Mouse (Mus musculus) neural tube, embryonic 13.5 days (tissue): ENCODE measurements around the gene Lamtor2. TPM values are rescaled to one million over a fixed set of nuclear protein-coding genes. Genes with fewer than 3 reads are reported as not detected.
"Not testable (repeated sequence)": the region's sequence is repeated elsewhere in the genome, so short reads cannot be mapped to it uniquely, and the experiment has no call there.

Experiments used
- ATAC-seq: fragments of 200-750 bp; cut with Nextera tagmentation; 2 replicates; pipeline ENCODE4 v1.8.0; 2017; ENCODE audit warnings: low read depth, mild to moderate bottlenecking, moderate TSS enrichment, moderate library complexity
- H3K27ac ChIP-seq: fragments of 300-500 bp; sonication (generic); replicated peaks from 2 replicates; pipeline ENCODE4 v1.5.1; 2015; ENCODE audit warnings: moderate library complexity, mild to moderate bottlenecking, inconsistent platforms
- H3K27me3 ChIP-seq: fragments of 300-500 bp; sonication (generic); 2 replicates; pipeline ENCODE4 v1.6.1; 2015; ENCODE audit warnings: mild to moderate bottlenecking, inconsistent platforms
- H3K36me3 ChIP-seq: fragments of 300-500 bp; sonication (generic); 2 replicates; pipeline ENCODE4 v1.6.1; 2015; ENCODE audit warnings: mild to moderate bottlenecking, inconsistent platforms
- H3K4me1 ChIP-seq: fragments of 300-500 bp; sonication (generic); replicated peaks from 2 replicates; pipeline ENCODE4 v1.6.1; 2015; ENCODE audit warnings: inconsistent platforms
- H3K4me2 ChIP-seq: fragments of 300-500 bp; sonication (generic); 2 replicates; pipeline ENCODE4 v1.6.1; 2015; ENCODE audit warnings: inconsistent platforms, mild to moderate bottlenecking, moderate library complexity
- H3K4me3 ChIP-seq: fragments of 300-500 bp; sonication (generic); 2 replicates; pipeline ENCODE4 v1.5.1; 2015; ENCODE audit warnings: mild to moderate bottlenecking, inconsistent platforms
- H3K9ac ChIP-seq: fragments of 300-500 bp; sonication (generic); 2 replicates; pipeline ENCODE4 v1.6.1; 2015; ENCODE audit warnings: moderate library complexity, mild to moderate bottlenecking, inconsistent platforms
- H3K9me3 ChIP-seq: fragments of 300-500 bp; sonication (generic); 2 replicates; pipeline ENCODE4 v1.6.1; 2016; ENCODE audit warnings: inconsistent platforms
- WGBS: fragments of 180-500 bp; shearing (Covaris S2); methylation state at CpG from one replicate; pipeline ENCODE4 v1.1.7; 2015; 5-methylcytosine and 5-hydroxymethylcytosine counted together
- polyA plus RNA-seq: library from polyadenylated mRNA; unstranded; fragments of >200 nt; fragmentation: Nextera tagmentation; extraction: Ambion mirVana; gene quantifications from 2 replicates; pipeline ENCODE4 v1.2.1, GENCODE M21; 2015

The Lamtor2 gene
- polyA plus RNA-seq = 161 and 170 TPM in 2 replicates

- H3K4me2 ChIP-seq = peak within 1 kb of the TSS; percentile 72
Observed at GRCm38 (mm10) chr3:88552676-88553524, at the start of gene Lamtor2. TSS of gene Lamtor2 (minus strand) at chr3:88553074.

GRCm38 (mm10) chr3:88602466-88602865, 49.6 kb upstream of the Lamtor2 start:
- Histone ChIP-seq H3K27ac (no peak overlapping the region), H3K36me3 (no peaks in the 10 kb centered on the region), H3K27me3 (no peaks in the 10 kb centered on the region), H3K4me2 (no peak overlapping the region), H3K9me3 (no peaks in the 10 kb centered on the region), H3K4me1 (peaks cover 6% of the 10 kb centered on the region; the same call in 1 of the 2 replicates), H3K9ac (no peak overlapping the region), H3K4me3 (no peak overlapping the region)
- no peak for ATAC-seq
- WGBS = 64% methylated on average over 4 of the region's 4 CpGs

More at GRCm38 (mm10) chr3:88552676-88553524, at the start of gene Lamtor2:
- no peaks in the 10 kb centered on the region for H3K27me3 ChIP-seq
- WGBS = under 1% methylated on average over 48 of the region's 48 CpGs
- H3K4me3 ChIP-seq = peak within 1 kb of the TSS; percentile 91
- H3K4me1 ChIP-seq = peaks cover 38% of the 10 kb centered on the region
- peak within 1 kb of the TSS; percentile 95 for H3K27ac ChIP-seq
- peak; percentile 91 for ATAC-seq
- H3K9ac ChIP-seq = peak within 1 kb of the TSS; percentile 95
- no peaks in the 10 kb centered on the region for H3K9me3 ChIP-seq
- peaks cover 22% of the 10 kb centered on the region for H3K36me3 ChIP-seq

- H3K4me3 ChIP-seq, ATAC-seq, H3K9me3 ChIP-seq, H3K9ac ChIP-seq, H3K4me2 ChIP-seq, H3K27ac ChIP-seq, H3K36me3 ChIP-seq, H3K27me3 ChIP-seq, H3K4me1 ChIP-seq: not testable (repeated sequence)
- WGBS = 80% methylated on average over 4 of the region's 4 CpGs
Observed at GRCm38 (mm10) chr3:88596547-88596946, 43.7 kb upstream of the Lamtor2 start.

GRCm38 (mm10) chr3:88593893-88594580, 41.2 kb upstream of the Lamtor2 start:
- no peak overlapping the region for H3K27ac ChIP-seq
- ATAC-seq = no peak
- H3K27me3 ChIP-seq = no peaks in the 10 kb centered on the region
- whole genome bisulfite sequencing = 70% methylated on average over 10 of the region's 10 CpGs
- H3K9ac ChIP-seq = no peak overlapping the region
- H3K36me3 ChIP-seq = no peaks in the 10 kb centered on the region
- no peak overlapping the region for H3K4me2 ChIP-seq
- peaks cover 7% of the 10 kb centered on the region for H3K4me1 ChIP-seq
- H3K4me3 ChIP-seq = no peak overlapping the region
- H3K9me3 ChIP-seq = no peaks in the 10 kb centered on the region

DNA sequence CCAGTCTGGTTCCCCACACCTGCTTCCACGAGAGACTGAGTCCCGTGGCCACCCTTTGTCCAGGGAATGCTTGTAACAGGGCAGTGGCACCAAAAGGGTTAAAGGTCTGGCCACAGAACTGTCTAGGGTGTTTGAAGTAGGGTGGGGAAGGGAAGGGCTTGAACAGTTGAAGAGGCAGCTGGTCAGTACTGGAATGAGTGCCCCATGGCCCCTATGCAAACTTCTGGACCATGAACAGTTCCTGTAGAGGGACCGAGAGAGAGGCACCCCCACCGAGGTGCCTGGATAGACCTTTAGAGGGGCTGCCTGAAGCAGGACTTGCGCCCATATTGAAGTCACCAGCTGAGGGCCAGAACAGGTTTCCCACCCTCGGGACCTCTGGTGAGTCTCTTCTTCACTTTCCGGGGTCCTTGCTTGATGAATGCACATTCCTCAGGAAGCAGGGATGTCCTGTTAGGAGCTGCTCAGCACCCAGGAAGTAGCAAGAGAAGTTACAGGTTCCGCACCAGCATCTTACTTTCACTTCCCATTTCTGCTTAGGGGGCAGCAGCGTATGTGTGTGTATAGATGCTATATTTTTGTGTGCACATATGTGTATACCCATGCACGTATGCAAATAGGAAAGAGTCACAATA, 40.2 kb upstream of the Lamtor2 start:
- Histone ChIP-seq H3K9me3 (no peaks in the 10 kb centered on the region), H3K27me3 (no peaks in the 10 kb centered on the region), H3K4me3 (no peak overlapping the region), H3K27ac (no peak overlapping the region), H3K4me1 (peaks cover 7% of the 10 kb centered on the region), H3K36me3 (peaks cover 9% of the 10 kb centered on the region), H3K9ac (no peak overlapping the region), H3K4me2 (no peak overlapping the region)
- WGBS = 73% methylated on average over 10 of the region's 10 CpGs
- ATAC-seq = no peak

GRCm38 (mm10) chr3:88591950-88592731, 39.3 kb upstream of the Lamtor2 start:
- Histone ChIP-seq H3K36me3 (peaks cover 18% of the 10 kb centered on the region), H3K4me1 (peaks cover 7% of the 10 kb centered on the region), H3K4me2 (0 out of 2 replicates have a peak overlapping the region, but pooled peaks have one; percentile 3), H3K9me3 (no peaks in the 10 kb centered on the region), H3K9ac (peak overlapping the region; percentile 31; the same call in 1 of the 2 replicates), H3K27ac (no peak overlapping the region), H3K27me3 (no peaks in the 10 kb centered on the region), H3K4me3 (no peak overlapping the region)
- 33% methylated on average over 9 of the region's 9 CpGs for WGBS
- peak; percentile 61 for ATAC-seq

GRCm38 (mm10) chr3:88591044-88591443, 38.2 kb upstream of the Lamtor2 start:
- peaks cover 7% of the 10 kb centered on the region for H3K4me1 ChIP-seq
- 70% methylated on average over 3 of the region's 3 CpGs for WGBS
- no peak overlapping the region for H3K9ac ChIP-seq
- no peak overlapping the region for H3K4me3 ChIP-seq
- H3K4me2 ChIP-seq = no peak overlapping the region
- no peak for ATAC-seq
- H3K27me3 ChIP-seq = no peaks in the 10 kb centered on the region
- peaks cover 29% of the 10 kb centered on the region for H3K36me3 ChIP-seq
- no peaks in the 10 kb centered on the region for H3K9me3 ChIP-seq
- H3K27ac ChIP-seq = no peak overlapping the region

GRCm38 (mm10) chr3:88590246-88590645, 37.4 kb upstream of the Lamtor2 start:
- Histone ChIP-seq H3K27ac (peak overlapping the region; percentile 28; the same call in 1 of the 2 replicates), H3K9ac (peak overlapping the region; percentile 26; the same call in 1 of the 2 replicates), H3K27me3 (no peaks in the 10 kb centered on the region), H3K4me1 (peaks cover 7% of the 10 kb centered on the region), H3K36me3 (peaks cover 36% of the 10 kb centered on the region), H3K4me2 (no peak overlapping the region), H3K9me3 (no peaks in the 10 kb centered on the region), H3K4me3 (no peak overlapping the region)
- 27% methylated on average over 5 of the region's 5 CpGs for WGBS
- no peak for ATAC-seq

DNA sequence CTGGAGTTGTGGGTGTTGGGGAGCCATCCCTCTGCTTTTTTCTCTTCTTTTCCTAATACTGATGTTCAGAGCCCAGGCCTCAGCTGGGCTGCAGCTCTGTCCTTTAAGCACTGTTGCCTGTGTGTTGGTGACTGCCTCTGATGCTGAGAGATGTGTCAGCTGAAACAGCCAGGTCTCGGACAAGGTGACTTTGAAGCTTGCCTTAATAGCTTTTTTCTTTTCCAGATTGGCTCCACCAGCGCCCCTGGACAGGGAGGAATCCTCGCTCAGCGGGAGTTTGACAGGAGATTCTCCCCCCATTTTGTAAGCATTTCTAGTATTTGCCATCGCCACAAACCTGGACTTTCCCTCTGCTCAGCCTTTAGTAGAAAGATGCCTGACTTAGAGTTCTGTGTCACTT, 33.8 kb upstream of the Lamtor2 start:
- H3K4me1 ChIP-seq = no peaks in the 10 kb centered on the region
- no peak for ATAC-seq
- 94% methylated on average over 5 of the region's 5 CpGs for WGBS
- peaks cover 66% of the 10 kb centered on the region for H3K36me3 ChIP-seq
- H3K27ac ChIP-seq = no peak overlapping the region
- no peak overlapping the region for H3K9ac ChIP-seq
- no peak overlapping the region for H3K4me3 ChIP-seq
- no peaks in the 10 kb centered on the region for H3K27me3 ChIP-seq
- H3K4me2 ChIP-seq = no peak overlapping the region
- no peaks in the 10 kb centered on the region for H3K9me3 ChIP-seq

GRCm38 (mm10) chr3:88585769-88586168, 32.9 kb upstream of the Lamtor2 start:
- H3K27me3 ChIP-seq = no peaks in the 10 kb centered on the region
- H3K4me2 ChIP-seq = no peak overlapping the region
- no peak overlapping the region for H3K9ac ChIP-seq
- H3K9me3 ChIP-seq = no peaks in the 10 kb centered on the region
- 95% methylated on average over 6 of the region's 6 CpGs for WGBS
- ATAC-seq = no peak
- no peak overlapping the region for H3K27ac ChIP-seq
- peaks cover 72% of the 10 kb centered on the region for H3K36me3 ChIP-seq
- no peak overlapping the region for H3K4me3 ChIP-seq
- peaks cover 4% of the 10 kb centered on the region for H3K4me1 ChIP-seq

DNA sequence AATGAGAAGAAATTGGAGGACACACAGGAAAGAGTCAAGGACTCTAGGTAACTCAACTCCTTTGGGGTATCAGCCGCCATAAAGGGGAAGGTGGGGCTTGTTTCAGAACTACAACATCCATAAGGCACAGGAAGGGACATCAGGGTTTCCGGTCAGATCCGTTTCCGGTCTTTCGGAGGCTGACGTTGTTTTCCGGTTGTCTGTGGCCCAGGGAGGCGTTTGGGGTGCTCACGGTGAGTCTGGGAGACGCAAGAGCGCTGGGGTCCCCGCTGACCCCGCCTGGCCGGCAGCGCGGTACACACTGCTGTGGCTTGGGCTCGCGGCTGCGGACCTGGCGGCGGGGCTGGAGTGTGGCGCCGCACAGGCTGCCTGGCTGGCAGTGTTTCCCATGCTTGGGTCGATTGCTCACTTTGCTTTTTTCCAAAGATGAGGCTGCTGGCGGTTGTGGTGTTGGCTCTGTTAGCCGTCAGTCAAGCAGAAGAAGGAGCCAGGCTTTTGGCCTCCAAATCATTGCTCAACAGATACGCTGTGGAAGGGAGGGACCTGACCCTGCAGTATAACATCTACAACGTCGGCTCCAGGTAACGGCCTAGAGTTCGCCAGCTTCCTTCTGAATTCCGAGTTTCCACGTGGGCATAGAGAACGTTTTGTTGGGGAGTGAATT, 26.7 kb upstream of the Lamtor2 start:
- peak overlapping the region; percentile 67 for H3K4me2 ChIP-seq
- WGBS = under 1% methylated on average over 34 of the region's 34 CpGs
- H3K36me3 ChIP-seq = peaks cover 35% of the 10 kb centered on the region
- peak overlapping the region; percentile 83 for H3K4me3 ChIP-seq
- H3K4me1 ChIP-seq = peaks cover 17% of the 10 kb centered on the region
- H3K27ac ChIP-seq = no peak overlapping the region; the same call in 1 of the 2 replicates
- no peaks in the 10 kb centered on the region for H3K9me3 ChIP-seq
- no peaks in the 10 kb centered on the region for H3K27me3 ChIP-seq
- ATAC-seq = peak; percentile 91
- H3K9ac ChIP-seq = peak overlapping the region; percentile 90
